Mouse (Mus musculus) MEL-GATA-1-ER (cell line): ENCODE data around the gene Gm49601.

Experiments used
- DNase-seq: peaks from one replicate; pipeline ENCODE4 v3.0.0-alpha.2; 2012; ENCODE audit warnings: low read depth; ENCODE audit errors: extremely low read depth

Gene Gm49601

GRCm38 (mm10) chr16:18626376-18626878 is at the start of gene Gm49601:
Gm49601 (minus strand) TSS chr16:18626427.
- DNase-seq: peak; percentile 46

- no peak for DNase-seq
Observed at GRCm38 (mm10) chr16:18673005-18673404, 46.8 kb upstream of the Gm49601 start.

GRCm38 (mm10) chr16:18672027-18672426 is 45.8 kb upstream of the Gm49601 start:
- no peak for DNase-seq

GRCm38 (mm10) chr16:18669914-18670313 is 43.7 kb upstream of the Gm49601 start:
- DNase-seq: no peak

- DNase-seq: no peak
Observed at GRCm38 (mm10) chr16:18658597-18658996, 32.4 kb upstream of the Gm49601 start.

- DNase-seq: no peak
Observed at GRCm38 (mm10) chr16:18655372-18656098, 29.3 kb upstream of the Gm49601 start.

- DNase-seq: no peak
Observed at GRCm38 (mm10) chr16:18653290-18654160, 27.3 kb upstream of the Gm49601 start.

GRCm38 (mm10) chr16:18649126-18649525 is 22.9 kb upstream of the Gm49601 start:
- DNase-seq: no peak

GRCm38 (mm10) chr16:18645329-18645728 is 19.1 kb upstream of the Gm49601 start:
- no peak for DNase-seq

- DNase-seq: no peak
Observed at GRCm38 (mm10) chr16:18644485-18644884, 18.3 kb upstream of the Gm49601 start.

- DNase-seq: no peak
Observed at GRCm38 (mm10) chr16:18643406-18643998, 17.3 kb upstream of the Gm49601 start.

GRCm38 (mm10) chr16:18642897-18643296 is 16.7 kb upstream of the Gm49601 start:
- DNase-seq: no peak

GRCm38 (mm10) chr16:18642291-18642690 is 16.1 kb upstream of the Gm49601 start:
- DNase-seq: no peak

GRCm38 (mm10) chr16:18639382-18639929 is 13.2 kb upstream of the Gm49601 start:
- no peak for DNase-seq

- no peak for DNase-seq
Observed at GRCm38 (mm10) chr16:18638396-18638795, 12.2 kb upstream of the Gm49601 start.

- DNase-seq: no peak
Observed at GRCm38 (mm10) chr16:18636804-18637203, 10.6 kb upstream of the Gm49601 start.

- no peak for DNase-seq
Observed at GRCm38 (mm10) chr16:18636401-18636800, 10.2 kb upstream of the Gm49601 start.

GRCm38 (mm10) chr16:18633333-18633732 is 7.1 kb upstream of the Gm49601 start:
- DNase-seq: no peak

- no peak for DNase-seq
Observed at GRCm38 (mm10) chr16:18632816-18633215, 6.6 kb upstream of the Gm49601 start.

- no peak for DNase-seq
Observed at GRCm38 (mm10) chr16:18632059-18632458, 5.8 kb upstream of the Gm49601 start.

GRCm38 (mm10) chr16:18631141-18631540 is 4.9 kb upstream of the Gm49601 start:
- DNase-seq: no peak

GRCm38 (mm10) chr16:18630291-18630690 is 4.1 kb upstream of the Gm49601 start:
- no peak for DNase-seq
